ENCODE assay signal across 8 mouse cellular contexts in genomic region chr11:103758706-103759105, GRCm38 (mm10). TPM values are rescaled to one million over a fixed set of nuclear protein-coding genes. Genes with fewer than 3 reads are reported as not detected.
DNase-seq lines count a peak whose midpoint lies in the region; ATAC-seq lines count a peak whose summit lies in the region.

No protein-coding gene starts in this region.

- no peak overlapping the region for H3K9ac ChIP-seq in midbrain, embryonic 15.5 days
- H3K9ac ChIP-seq in liver, embryonic 13.5 days = no peak overlapping the region

- H3K4me2 ChIP-seq in midbrain, embryonic 15.5 days = no peak overlapping the region
- no peak overlapping the region for H3K4me2 ChIP-seq in liver, embryonic 13.5 days

- no peak for ATAC-seq in midbrain, embryonic 15.5 days (replicated peaks)
- no peak for ATAC-seq in liver, embryonic 13.5 days (ENCODE audit: low read depth)
- ATAC-seq in activated CD4-positive, CD25-positive, alpha-beta regulatory T cell, adult 4 months = no peak

- DNase-seq in midbrain, embryonic 10.5 days (ENCODE audit: low spot score) = peak; percentile 79
- DNase-seq in WW6 (ENCODE audit: low read depth, low spot score) = peak; percentile 70
- peak; percentile 82 for DNase-seq in embryo, embryonic 10.5 days (ENCODE audit: low spot score)
- peak; percentile 72 for DNase-seq in induced T-regulatory cell, adult 2 months (ENCODE audit: low read depth)
- peak; percentile 46 for DNase-seq in liver, embryonic 13.5 days
- peak; percentile 45 to 65 for DNase-seq in right cerebral cortex, postnatal 10 days (ENCODE audit: low spot score in 2 of 2)

- H3K27me3 ChIP-seq in midbrain, embryonic 10.5 days (ENCODE audit: low read depth, poor library complexity, severe bottlenecking) = peaks cover 27% of the 10 kb centered on the region
- H3K27me3 ChIP-seq in midbrain, embryonic 15.5 days (replicated peaks) = no peaks in the 10 kb centered on the region; the same call in 1 of the 2 replicates
- peaks cover 5% of the 10 kb centered on the region for H3K27me3 ChIP-seq in liver, embryonic 13.5 days

- H3K36me3 ChIP-seq in midbrain, embryonic 10.5 days = no peaks in the 10 kb centered on the region
- H3K36me3 ChIP-seq in midbrain, embryonic 15.5 days (replicated peaks) = no peaks in the 10 kb centered on the region
- no peaks in the 10 kb centered on the region for H3K36me3 ChIP-seq in liver, embryonic 13.5 days

- no peak overlapping the region for H3K4me3 ChIP-seq in midbrain, embryonic 10.5 days
- no peak overlapping the region for H3K4me3 ChIP-seq in midbrain, embryonic 15.5 days
- H3K4me3 ChIP-seq in liver, embryonic 13.5 days (replicated peaks) = no peak overlapping the region

- 12% methylated on average over 6 of the region's 6 CpGs for WGBS in midbrain, embryonic 10.5 days
- 9% methylated on average over 6 of the region's 6 CpGs for WGBS in midbrain, embryonic 15.5 days
- 8% methylated on average over 6 of the region's 6 CpGs for WGBS in liver, embryonic 13.5 days (ENCODE audit: insufficient replicate concordance)

- H3K27ac ChIP-seq in midbrain, embryonic 10.5 days (replicated peaks) = no peak overlapping the region
- no peak overlapping the region for H3K27ac ChIP-seq in midbrain, embryonic 15.5 days
- no peak overlapping the region for H3K27ac ChIP-seq in liver, embryonic 13.5 days

- peaks cover 7% of the 10 kb centered on the region for H3K4me1 ChIP-seq in midbrain, embryonic 10.5 days
- H3K4me1 ChIP-seq in midbrain, embryonic 15.5 days = no peaks in the 10 kb centered on the region; the same call in 1 of the 2 replicates
- no peaks in the 10 kb centered on the region for H3K4me1 ChIP-seq in liver, embryonic 13.5 days (replicated peaks)

- H3K9me3 ChIP-seq in midbrain, embryonic 10.5 days (replicated peaks) = 0 out of 2 replicates have a peak, but pooled peaks cover 3% of the 10 kb centered on the region
- no peaks in the 10 kb centered on the region for H3K9me3 ChIP-seq in midbrain, embryonic 15.5 days
- no peaks in the 10 kb centered on the region for H3K9me3 ChIP-seq in liver, embryonic 13.5 days (replicated peaks)

RNA-seq across cellular contexts. Expression of gene Wnt9b, which starts 9.1 kb away (rescaled TPM):
- polyA plus RNA-seq in midbrain, embryonic 10.5 days (2016; fragmentation: Nextera tagmentation; extraction: Ambion mirVana) = 0.43 and 0.73 TPM in 2 replicates
- 0.95 and 1.3 TPM in 2 replicates for polyA plus RNA-seq in midbrain, embryonic 15.5 days (2015; fragmentation: Nextera tagmentation; extraction: Ambion mirVana)
- 0.02 TPM in 1 of 2 replicates, not detected in the other for polyA plus RNA-seq in liver, embryonic 13.5 days (2015; fragmentation: Nextera tagmentation; extraction: Ambion mirVana)
- polyA plus RNA-seq in activated CD4-positive, CD25-positive, alpha-beta regulatory T cell, adult 4 months (2017; shearing (Covaris generic)) = not detected

RNA-seq across cellular contexts. Expression of gene Wnt3, which starts 15.2 kb away (rescaled TPM):
- 9.8 and 10.8 TPM in 2 replicates for polyA plus RNA-seq in midbrain, embryonic 10.5 days (2016; fragmentation: Nextera tagmentation; extraction: Ambion mirVana)
- polyA plus RNA-seq in midbrain, embryonic 15.5 days (2015; fragmentation: Nextera tagmentation; extraction: Ambion mirVana) = 13.1 and 14.8 TPM in 2 replicates
- polyA plus RNA-seq in liver, embryonic 13.5 days (2015; fragmentation: Nextera tagmentation; extraction: Ambion mirVana) = 0.05 and 0.10 TPM in 2 replicates
- 1 to 10 TPM; 1.4 to 2.9 TPM for polyA plus RNA-seq in activated CD4-positive, CD25-positive, alpha-beta regulatory T cell, adult 4 months (2017; shearing (Covaris generic))
